Mouse (Mus musculus) CH12.LX (cell line): Measurements from ENCODE around the gene Sgca.

Source experiments
- BHLHE40 ChIP-seq: IDR thresholded peaks from 2 replicates; pipeline ENCODE4 v1.6.1; 2011; ENCODE audit warnings: mild to moderate bottlenecking, low read depth, low read length, improper control_type of control experiment
- CTCF ChIP-seq, 2 experiments: IDR thresholded peaks in 1 of 2; conservative IDR thresholded peaks in 1 of 2; 2 replicates each; pipeline ENCODE4 v1.5.1; 2011 to 2012; ENCODE audit warnings: low read depth in 2 of 2, low read length in 2 of 2, improper control_type of control experiment in 1 of 2, inconsistent platforms in 1 of 2, mild to moderate bottlenecking in 1 of 2, moderate library complexity in 1 of 2
- E2F4 ChIP-seq: IDR thresholded peaks from 2 replicates; pipeline ENCODE4 v1.6.1; 2011; ENCODE audit warnings: low read depth, low read length, improper control_type of control experiment; ENCODE audit not compliant: insufficient replicate concordance
- EP300 ChIP-seq: IDR thresholded peaks from 2 replicates; pipeline ENCODE4 v1.6.1; 2011; ENCODE audit warnings: low read length, improper control_type of control experiment
- ETS1 ChIP-seq: conservative IDR thresholded peaks from 2 replicates; pipeline ENCODE4 v1.6.1; 2012; ENCODE audit warnings: low read depth, mild to moderate bottlenecking, inconsistent platforms, low read length, improper control_type of control experiment, moderate library complexity
- GABPA ChIP-seq: IDR thresholded peaks from 2 replicates; pipeline ENCODE4 v1.6.1; 2012; ENCODE audit warnings: low read depth, low read length, improper control_type of control experiment, inconsistent platforms; ENCODE audit not compliant: insufficient replicate concordance
- HCFC1 ChIP-seq: IDR thresholded peaks from 2 replicates; pipeline ENCODE4 v1.6.1; 2012; ENCODE audit warnings: low read depth, mild to moderate bottlenecking, inconsistent platforms, low read length, improper control_type of control experiment
- NELFE ChIP-seq: IDR thresholded peaks from 2 replicates; pipeline ENCODE4 v1.6.1; 2011; ENCODE audit warnings: low read depth, low read length, improper control_type of control experiment
- NRF1 ChIP-seq: IDR thresholded peaks from 2 replicates; pipeline ENCODE4 v1.6.1; 2014; ENCODE audit warnings: low read depth, mild to moderate bottlenecking, inconsistent platforms, low read length, improper control_type of control experiment, moderate library complexity
- POLR2A ChIP-seq: IDR thresholded peaks from 2 replicates; pipeline ENCODE4 v1.6.1; 2011; ENCODE audit warnings: low read depth, mild to moderate bottlenecking, improper control_type of control experiment, low read length
- SIN3A ChIP-seq: IDR thresholded peaks from 2 replicates; pipeline ENCODE4 v1.6.1; 2012; ENCODE audit warnings: low read length, improper control_type of control experiment, inconsistent platforms
- USF2 ChIP-seq: conservative IDR thresholded peaks from 2 replicates; pipeline ENCODE4 v1.6.1; 2011; ENCODE audit warnings: low read depth, low read length, improper control_type of control experiment
- ZKSCAN1 ChIP-seq: IDR thresholded peaks from 2 replicates; pipeline ENCODE4 v1.6.1; 2012; ENCODE audit warnings: low read depth, inconsistent platforms, low read length, improper control_type of control experiment, borderline replicate concordance

- TF ChIP-seq ETS1 (no peak), SIN3A (no peak), BHLHE40 (no peak), EP300 (no peak), ZKSCAN1 (no peak), E2F4 (no peak), POLR2A (no peak), CTCF (conservative IDR thresholded peaks at IDR 0.05 in 1 of 2, IDR thresholded peaks at IDR 0.05 in 1 of 2; ENCODE audit: low read depth in 2 of 2, low read length in 2 of 2) (peak in 1 of 2 experiments; percentile 56; a peak in 2 of 4 replicates), GABPA (no peak), NELFE (no peak), USF2 (no peak), NRF1 (no peak), HCFC1 (no peak)
These were observed 8.7 kb downstream of the Sgca start, which contains the start of gene Hils1 for GRCm38 (mm10) chr11:94967419-94967818.
